Mouse (Mus musculus): ENCODE data around the gene Gsdma3.

Gene Gsdma3

GRCm38 (mm10) chr11:98625611-98626410, at the start of gene Gsdma3, which contains the start of gene Gm12355:
Gene Gsdma3 (plus strand): TSS chr11:98626360.
Gene Gm12355 (minus strand): TSS chr11:98625661.
- DNase-seq (ENCODE audit: extremely low spot score), result no peak

GRCm38 (mm10) chr11:98577776-98578175, 48.4 kb upstream of the Gsdma3 start:
- DNase-seq (ENCODE audit: extremely low spot score), result no peak

GRCm38 (mm10) chr11:98580301-98581121, 45.6 kb upstream of the Gsdma3 start:
- DNase-seq (ENCODE audit: extremely low spot score), result no peak

- DNase-seq (ENCODE audit: extremely low spot score), result no peak
These were observed 44.7 kb upstream of the Gsdma3 start for GRCm38 (mm10) chr11:98581286-98582029.

- no peak for DNase-seq (ENCODE audit: extremely low spot score)
These were observed 44.2 kb upstream of the Gsdma3 start for GRCm38 (mm10) chr11:98582030-98582388.

GRCm38 (mm10) chr11:98582551-98583264, 43.5 kb upstream of the Gsdma3 start:
- no peak for DNase-seq (ENCODE audit: extremely low spot score)

GRCm38 (mm10) chr11:98583265-98583552, 43.0 kb upstream of the Gsdma3 start:
- no peak for DNase-seq (ENCODE audit: extremely low spot score)

- DNase-seq (ENCODE audit: extremely low spot score), result no peak
These were observed 42.6 kb upstream of the Gsdma3 start for GRCm38 (mm10) chr11:98583571-98583970.

GRCm38 (mm10) chr11:98584146-98584545, 42.0 kb upstream of the Gsdma3 start:
- DNase-seq (ENCODE audit: extremely low spot score), result no peak

GRCm38 (mm10) chr11:98584629-98585177, 41.5 kb upstream of the Gsdma3 start:
- no peak for DNase-seq (ENCODE audit: extremely low spot score)

GRCm38 (mm10) chr11:98586087-98586891, 39.9 kb upstream of the Gsdma3 start:
- no peak for DNase-seq (ENCODE audit: extremely low spot score)

- peak; percentile 98 for DNase-seq (ENCODE audit: extremely low spot score)
These were observed 39.1 kb upstream of the Gsdma3 start, which contains the start of gene Ormdl3 for GRCm38 (mm10) chr11:98586892-98587563. Gene Ormdl3 (minus strand): TSS chr11:98587368.

GRCm38 (mm10) chr11:98587684-98588546, 38.2 kb upstream of the Gsdma3 start:
- peak; percentile 81 for DNase-seq (ENCODE audit: extremely low spot score)

- no peak for DNase-seq (ENCODE audit: extremely low spot score)
These were observed 37.3 kb upstream of the Gsdma3 start for GRCm38 (mm10) chr11:98588833-98589281.

- DNase-seq (ENCODE audit: extremely low spot score), result no peak
These were observed 36.9 kb upstream of the Gsdma3 start for GRCm38 (mm10) chr11:98589306-98589705.

GRCm38 (mm10) chr11:98590548-98591445, 35.4 kb upstream of the Gsdma3 start:
- no peak for DNase-seq (ENCODE audit: extremely low spot score)

GRCm38 (mm10) chr11:98595021-98595420, 31.1 kb upstream of the Gsdma3 start:
- DNase-seq (ENCODE audit: extremely low spot score), result no peak

GRCm38 (mm10) chr11:98595473-98595872, 30.7 kb upstream of the Gsdma3 start:
- no peak for DNase-seq (ENCODE audit: extremely low spot score)
